Mouse (Mus musculus): ENCODE measurements around the gene Lrba. TPM values are rescaled to one million over a fixed set of nuclear protein-coding genes. Genes with fewer than 3 reads are reported as not detected.
A peak's percentile ranks its signal among the peaks of the same experiment; 100 is the strongest.

Lrba gene
- polyA plus RNA-seq, 1 experiment = 5.4 TPM

- Histone ChIP-seq H3K27ac (ENCODE audit: control insufficient read depth, insufficient read depth, low read depth, low read length) (peak overlapping the region; percentile 91), H3K36me3 (ENCODE audit: control insufficient read depth, insufficient read depth, low read length) (no peaks in the 10 kb centered on the region), H3K4me1 (ENCODE audit: control insufficient read depth, insufficient read depth, low read length) (peaks cover 4% of the 10 kb centered on the region), H3K4me3 (ENCODE audit: control insufficient read depth, low read depth, low read length) (peak overlapping the region; percentile 91), H3K27me3 (ENCODE audit: control insufficient read depth, insufficient read depth, low read length) (no peaks in the 10 kb centered on the region)
- TF ChIP-seq POLR2A (IDR thresholded peaks at IDR 0.05; ENCODE audit: control insufficient read depth, low read depth, low read length) = peak; percentile 57
- TF ChIP-seq CTCF (IDR thresholded peaks at IDR 0.05; ENCODE audit: control insufficient read depth, insufficient read depth, insufficient replicate concordance, low read depth, low read length) = no peak
These were observed 706 bp upstream of the Lrba start for GRCm38 (mm10) chr3:86223634-86224313.

DNA sequence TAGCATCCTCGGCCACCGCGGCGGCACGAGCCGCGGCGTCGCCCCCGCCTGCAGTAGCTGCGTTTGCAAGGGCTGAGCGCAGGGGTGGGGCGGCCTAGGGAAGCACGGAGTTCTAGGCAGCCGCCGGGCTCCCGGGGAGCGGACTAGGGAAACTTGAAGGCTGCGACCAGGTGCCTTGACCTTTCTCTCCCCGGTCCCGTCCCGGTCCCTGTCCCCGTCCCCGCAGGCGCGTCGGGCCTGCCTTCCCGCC is 241 bp upstream of the Lrba start:
- TF ChIP-seq POLR2A (IDR thresholded peaks at IDR 0.05; ENCODE audit: control insufficient read depth, low read depth, low read length) = no peak
- TF ChIP-seq CTCF (IDR thresholded peaks at IDR 0.05; ENCODE audit: control insufficient read depth, insufficient read depth, insufficient replicate concordance, low read depth, low read length) = no peak
- H3K4me1 ChIP-seq (ENCODE audit: control insufficient read depth, insufficient read depth, low read length) = peaks cover 4% of the 10 kb centered on the region
- H3K36me3 ChIP-seq (ENCODE audit: control insufficient read depth, insufficient read depth, low read length) = no peaks in the 10 kb centered on the region
- H3K27me3 ChIP-seq (ENCODE audit: control insufficient read depth, insufficient read depth, low read length) = no peaks in the 10 kb centered on the region
- peak overlapping the region; percentile 91 for H3K4me3 ChIP-seq (ENCODE audit: control insufficient read depth, low read depth, low read length)
- peak overlapping the region; percentile 91 for H3K27ac ChIP-seq (ENCODE audit: control insufficient read depth, insufficient read depth, low read depth, low read length)

- Histone ChIP-seq H3K27me3 (ENCODE audit: control insufficient read depth, insufficient read depth, low read length) (no peaks in the 10 kb centered on the region), H3K4me1 (ENCODE audit: control insufficient read depth, insufficient read depth, low read length) (no peaks in the 10 kb centered on the region), H3K4me3 (ENCODE audit: control insufficient read depth, low read depth, low read length) (no peak overlapping the region), H3K27ac (ENCODE audit: control insufficient read depth, insufficient read depth, low read depth, low read length) (no peak overlapping the region), H3K36me3 (ENCODE audit: control insufficient read depth, insufficient read depth, low read length) (no peaks in the 10 kb centered on the region)
- no peak for TF ChIP-seq POLR2A (IDR thresholded peaks at IDR 0.05; ENCODE audit: control insufficient read depth, low read depth, low read length)
- no peak for TF ChIP-seq CTCF (IDR thresholded peaks at IDR 0.05; ENCODE audit: control insufficient read depth, insufficient read depth, insufficient replicate concordance, low read depth, low read length)
These were observed 7.1 kb downstream of the Lrba start for GRCm38 (mm10) chr3:86231532-86232086.

DNA sequence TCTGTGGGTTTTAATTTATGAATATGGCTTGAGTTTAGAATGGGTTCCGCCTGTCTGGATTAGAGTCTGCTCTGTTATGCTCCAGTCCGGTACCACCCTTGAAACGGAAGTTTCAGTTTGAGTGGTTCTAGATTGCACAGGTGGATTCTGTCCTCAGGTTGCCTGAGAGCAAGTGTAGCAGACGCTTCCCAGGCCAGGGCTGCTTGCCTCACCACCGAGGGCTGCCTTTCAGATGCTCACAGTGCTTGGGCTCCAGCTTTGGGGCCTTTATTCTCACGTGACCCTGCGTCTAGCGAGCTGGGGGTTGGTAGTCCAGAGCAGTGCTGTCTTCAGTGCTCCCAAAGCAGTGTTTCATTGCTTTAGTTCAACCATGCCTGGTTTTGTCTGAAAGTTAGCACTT is 22.7 kb downstream of the Lrba start:
- Histone ChIP-seq H3K4me3 (ENCODE audit: control insufficient read depth, low read depth, low read length) (no peak overlapping the region), H3K4me1 (ENCODE audit: control insufficient read depth, insufficient read depth, low read length) (peaks cover 3% of the 10 kb centered on the region), H3K36me3 (ENCODE audit: control insufficient read depth, insufficient read depth, low read length) (no peaks in the 10 kb centered on the region), H3K27ac (ENCODE audit: control insufficient read depth, insufficient read depth, low read depth, low read length) (no peak overlapping the region), H3K27me3 (ENCODE audit: control insufficient read depth, insufficient read depth, low read length) (no peaks in the 10 kb centered on the region)
- no peak for TF ChIP-seq POLR2A (IDR thresholded peaks at IDR 0.05; ENCODE audit: control insufficient read depth, low read depth, low read length)
- no peak for TF ChIP-seq CTCF (IDR thresholded peaks at IDR 0.05; ENCODE audit: control insufficient read depth, insufficient read depth, insufficient replicate concordance, low read depth, low read length)

DNA sequence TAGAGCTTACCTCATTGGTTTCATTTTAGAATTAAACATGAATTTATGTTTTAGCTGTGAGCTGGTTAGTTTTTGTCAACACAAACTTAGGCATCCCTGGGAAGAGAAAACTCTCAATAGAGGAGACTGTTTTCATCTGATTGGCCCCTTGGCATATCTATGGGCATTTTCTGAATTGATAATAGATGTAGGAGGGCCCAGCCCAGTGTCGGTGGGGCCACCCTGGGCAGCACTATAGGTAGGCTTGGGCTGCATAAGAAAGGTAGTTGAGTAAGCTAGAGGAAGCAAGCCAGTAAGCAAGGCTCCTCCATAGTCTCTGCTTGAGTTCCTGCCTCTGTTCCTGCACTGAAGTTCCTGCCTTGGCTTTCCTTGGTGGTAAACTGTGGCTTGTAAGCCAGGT is 26.7 kb downstream of the Lrba start:
- Histone ChIP-seq H3K4me3 (ENCODE audit: control insufficient read depth, low read depth, low read length) (no peak overlapping the region), H3K36me3 (ENCODE audit: control insufficient read depth, insufficient read depth, low read length) (no peaks in the 10 kb centered on the region), H3K4me1 (ENCODE audit: control insufficient read depth, insufficient read depth, low read length) (peaks cover 3% of the 10 kb centered on the region), H3K27me3 (ENCODE audit: control insufficient read depth, insufficient read depth, low read length) (no peaks in the 10 kb centered on the region), H3K27ac (ENCODE audit: control insufficient read depth, insufficient read depth, low read depth, low read length) (no peak overlapping the region)
- TF ChIP-seq POLR2A (IDR thresholded peaks at IDR 0.05; ENCODE audit: control insufficient read depth, low read depth, low read length) (no peak), CTCF (IDR thresholded peaks at IDR 0.05; ENCODE audit: control insufficient read depth, insufficient read depth, insufficient replicate concordance, low read depth, low read length) (no peak)

DNA sequence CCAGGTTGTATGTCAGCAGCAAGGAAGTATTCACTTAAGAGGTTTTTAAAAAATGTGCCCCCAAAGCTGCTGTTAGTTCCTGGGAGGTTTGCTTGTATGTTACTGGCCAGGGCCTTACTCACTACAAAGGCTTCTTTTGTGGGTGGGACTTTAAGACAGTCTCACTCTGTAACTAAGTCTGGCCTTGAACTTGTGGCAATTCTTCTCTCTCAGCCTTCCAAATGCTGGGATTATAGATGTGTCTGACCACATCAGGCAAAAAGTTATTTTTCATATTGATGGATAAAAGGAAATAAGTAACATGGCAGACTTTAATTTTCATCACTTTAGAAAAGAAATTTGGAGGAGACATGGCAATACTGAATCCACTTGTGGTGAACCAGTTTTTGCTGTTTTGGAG is 28.1 kb downstream of the Lrba start:
- TF ChIP-seq POLR2A (IDR thresholded peaks at IDR 0.05; ENCODE audit: control insufficient read depth, low read depth, low read length) (no peak), CTCF (IDR thresholded peaks at IDR 0.05; ENCODE audit: control insufficient read depth, insufficient read depth, insufficient replicate concordance, low read depth, low read length) (no peak)
- Histone ChIP-seq H3K27me3 (ENCODE audit: control insufficient read depth, insufficient read depth, low read length) (no peaks in the 10 kb centered on the region), H3K36me3 (ENCODE audit: control insufficient read depth, insufficient read depth, low read length) (no peaks in the 10 kb centered on the region), H3K27ac (ENCODE audit: control insufficient read depth, insufficient read depth, low read depth, low read length) (no peak overlapping the region), H3K4me1 (ENCODE audit: control insufficient read depth, insufficient read depth, low read length) (no peaks in the 10 kb centered on the region), H3K4me3 (ENCODE audit: control insufficient read depth, low read depth, low read length) (no peak overlapping the region)

DNA sequence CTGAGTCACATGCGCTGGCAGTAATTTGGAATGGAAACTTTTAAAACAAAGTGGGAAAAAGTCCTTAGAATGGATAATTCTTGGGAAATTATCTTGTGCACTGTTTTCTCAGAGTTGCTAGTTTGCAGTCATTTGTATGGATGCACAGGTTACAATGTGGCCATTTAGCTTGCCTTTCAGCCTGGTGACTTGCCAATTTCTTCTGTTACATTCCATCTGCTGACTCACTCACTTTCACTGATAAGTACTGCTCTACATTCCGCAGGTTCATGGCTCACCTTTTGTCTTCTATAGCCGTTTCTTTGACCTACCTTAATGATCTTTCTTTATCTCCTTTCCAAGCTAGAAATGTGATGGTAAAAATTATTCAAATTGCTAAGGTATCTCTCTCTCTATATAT is 28.6 kb downstream of the Lrba start:
- Histone ChIP-seq H3K4me1 (ENCODE audit: control insufficient read depth, insufficient read depth, low read length) (no peaks in the 10 kb centered on the region), H3K4me3 (ENCODE audit: control insufficient read depth, low read depth, low read length) (no peak overlapping the region), H3K36me3 (ENCODE audit: control insufficient read depth, insufficient read depth, low read length) (no peaks in the 10 kb centered on the region), H3K27me3 (ENCODE audit: control insufficient read depth, insufficient read depth, low read length) (no peaks in the 10 kb centered on the region), H3K27ac (ENCODE audit: control insufficient read depth, insufficient read depth, low read depth, low read length) (no peak overlapping the region)
- TF ChIP-seq CTCF (IDR thresholded peaks at IDR 0.05; ENCODE audit: control insufficient read depth, insufficient read depth, insufficient replicate concordance, low read depth, low read length) = no peak
- TF ChIP-seq POLR2A (IDR thresholded peaks at IDR 0.05; ENCODE audit: control insufficient read depth, low read depth, low read length) = no peak

Data from testis, adult 2 months (tissue).